Mouse (Mus musculus): ENCODE results near the gene Kifc3.

The Kifc3 gene

GRCm38 (mm10) chr8:95142075-95142831, 60.4 kb downstream of the Kifc3 start:
- in situ Hi-C loops (cut with MboI; ENCODE audit: low pct_unique_long_range_greater_than_20kb in 1 of 2, low sequenced_read_pairs in 2 of 2, unreplicated experiment in 1 of 2): no loop called here

GRCm38 (mm10) chr8:95141469-95142074, 61.0 kb downstream of the Kifc3 start:
- in situ Hi-C loops (cut with MboI; ENCODE audit: low pct_unique_long_range_greater_than_20kb in 1 of 2, low sequenced_read_pairs in 2 of 2, unreplicated experiment in 1 of 2): no loop called here

- in situ Hi-C loops (cut with MboI; ENCODE audit: low pct_unique_long_range_greater_than_20kb in 1 of 2, low sequenced_read_pairs in 2 of 2, unreplicated experiment in 1 of 2): no loop called here
These were observed 61.6 kb downstream of the Kifc3 start for GRCm38 (mm10) chr8:95141026-95141425.

GRCm38 (mm10) chr8:95140555-95140954, 62.1 kb downstream of the Kifc3 start:
- in situ Hi-C loops (cut with MboI; ENCODE audit: low pct_unique_long_range_greater_than_20kb in 1 of 2, low sequenced_read_pairs in 2 of 2, unreplicated experiment in 1 of 2): no loop called here

GRCm38 (mm10) chr8:95139051-95139365, 63.6 kb downstream of the Kifc3 start:
- in situ Hi-C loops (cut with MboI; ENCODE audit: low pct_unique_long_range_greater_than_20kb in 1 of 2, low sequenced_read_pairs in 2 of 2, unreplicated experiment in 1 of 2): no loop called here

GRCm38 (mm10) chr8:95138341-95139050, 64.1 kb downstream of the Kifc3 start:
- in situ Hi-C loops (cut with MboI; ENCODE audit: low pct_unique_long_range_greater_than_20kb in 1 of 2, low sequenced_read_pairs in 2 of 2, unreplicated experiment in 1 of 2): no loop called here

- in situ Hi-C loops (cut with MboI; ENCODE audit: low pct_unique_long_range_greater_than_20kb in 1 of 2, low sequenced_read_pairs in 2 of 2, unreplicated experiment in 1 of 2): no loop called here
These were observed 64.9 kb downstream of the Kifc3 start for GRCm38 (mm10) chr8:95137641-95138098.

- in situ Hi-C loops (cut with MboI; ENCODE audit: low pct_unique_long_range_greater_than_20kb in 1 of 2, low sequenced_read_pairs in 2 of 2, unreplicated experiment in 1 of 2): no loop called here
These were observed 65.4 kb downstream of the Kifc3 start for GRCm38 (mm10) chr8:95137201-95137600.

- in situ Hi-C loops (cut with MboI; ENCODE audit: low pct_unique_long_range_greater_than_20kb in 1 of 2, low sequenced_read_pairs in 2 of 2, unreplicated experiment in 1 of 2): no loop called here
These were observed 66.4 kb downstream of the Kifc3 start for GRCm38 (mm10) chr8:95136218-95136617.

- in situ Hi-C loops (cut with MboI; ENCODE audit: low pct_unique_long_range_greater_than_20kb in 1 of 2, low sequenced_read_pairs in 2 of 2, unreplicated experiment in 1 of 2): no loop called here
These were observed 67.4 kb downstream of the Kifc3 start for GRCm38 (mm10) chr8:95135242-95135641.

- in situ Hi-C loops (cut with MboI; ENCODE audit: low pct_unique_long_range_greater_than_20kb in 1 of 2, low sequenced_read_pairs in 2 of 2, unreplicated experiment in 1 of 2): no loop called here
These were observed 68.4 kb downstream of the Kifc3 start for GRCm38 (mm10) chr8:95134186-95134585.

GRCm38 (mm10) chr8:95131983-95132382, 70.6 kb downstream of the Kifc3 start:
- in situ Hi-C loops (cut with MboI; ENCODE audit: low pct_unique_long_range_greater_than_20kb in 1 of 2, low sequenced_read_pairs in 2 of 2, unreplicated experiment in 1 of 2): no loop called here

GRCm38 (mm10) chr8:95130966-95131537, 71.6 kb downstream of the Kifc3 start:
- in situ Hi-C loops (cut with MboI; ENCODE audit: low pct_unique_long_range_greater_than_20kb in 1 of 2, low sequenced_read_pairs in 2 of 2, unreplicated experiment in 1 of 2): no loop called here

- in situ Hi-C loops (cut with MboI; ENCODE audit: low pct_unique_long_range_greater_than_20kb in 1 of 2, low sequenced_read_pairs in 2 of 2, unreplicated experiment in 1 of 2): loop anchor here in 1 of 2 experiments (10.0 kb wide), 1 partner anchor 76 kb away; the partner anchor contains the start of gene Kifc3
These were observed 73.8 kb downstream of the Kifc3 start for GRCm38 (mm10) chr8:95128750-95129260.

GRCm38 (mm10) chr8:95127658-95128057, 75.0 kb downstream of the Kifc3 start:
- in situ Hi-C loops (cut with MboI; ENCODE audit: low pct_unique_long_range_greater_than_20kb in 1 of 2, low sequenced_read_pairs in 2 of 2, unreplicated experiment in 1 of 2): loop anchor here in 1 of 2 experiments (10.0 kb wide), 1 partner anchor 77 kb away; the partner anchor contains the start of gene Kifc3

- in situ Hi-C loops (cut with MboI; ENCODE audit: low pct_unique_long_range_greater_than_20kb in 1 of 2, low sequenced_read_pairs in 2 of 2, unreplicated experiment in 1 of 2): loop anchor here in 1 of 2 experiments (10.0 kb wide), 1 partner anchor 78 kb away; the partner anchor contains the start of gene Kifc3
These were observed 76.1 kb downstream of the Kifc3 start for GRCm38 (mm10) chr8:95126497-95126896.

- in situ Hi-C loops (cut with MboI; ENCODE audit: low pct_unique_long_range_greater_than_20kb in 1 of 2, low sequenced_read_pairs in 2 of 2, unreplicated experiment in 1 of 2): loop anchor here in 1 of 2 experiments (10.0 kb wide), 1 partner anchor 81 kb away; the partner anchor contains the start of gene Kifc3
These were observed 79.2 kb downstream of the Kifc3 start for GRCm38 (mm10) chr8:95123455-95123854.

GRCm38 (mm10) chr8:95113750-95114149, 88.9 kb downstream of the Kifc3 start:
- in situ Hi-C loops (cut with MboI; ENCODE audit: low pct_unique_long_range_greater_than_20kb in 1 of 2, low sequenced_read_pairs in 2 of 2, unreplicated experiment in 1 of 2): no loop called here

- in situ Hi-C loops (cut with MboI; ENCODE audit: low pct_unique_long_range_greater_than_20kb in 1 of 2, low sequenced_read_pairs in 2 of 2, unreplicated experiment in 1 of 2): no loop called here
These were observed 89.5 kb downstream of the Kifc3 start for GRCm38 (mm10) chr8:95113108-95113507.
